8 mouse cellular contexts compared by ENCODE assay signal in the genomic region with DNA sequence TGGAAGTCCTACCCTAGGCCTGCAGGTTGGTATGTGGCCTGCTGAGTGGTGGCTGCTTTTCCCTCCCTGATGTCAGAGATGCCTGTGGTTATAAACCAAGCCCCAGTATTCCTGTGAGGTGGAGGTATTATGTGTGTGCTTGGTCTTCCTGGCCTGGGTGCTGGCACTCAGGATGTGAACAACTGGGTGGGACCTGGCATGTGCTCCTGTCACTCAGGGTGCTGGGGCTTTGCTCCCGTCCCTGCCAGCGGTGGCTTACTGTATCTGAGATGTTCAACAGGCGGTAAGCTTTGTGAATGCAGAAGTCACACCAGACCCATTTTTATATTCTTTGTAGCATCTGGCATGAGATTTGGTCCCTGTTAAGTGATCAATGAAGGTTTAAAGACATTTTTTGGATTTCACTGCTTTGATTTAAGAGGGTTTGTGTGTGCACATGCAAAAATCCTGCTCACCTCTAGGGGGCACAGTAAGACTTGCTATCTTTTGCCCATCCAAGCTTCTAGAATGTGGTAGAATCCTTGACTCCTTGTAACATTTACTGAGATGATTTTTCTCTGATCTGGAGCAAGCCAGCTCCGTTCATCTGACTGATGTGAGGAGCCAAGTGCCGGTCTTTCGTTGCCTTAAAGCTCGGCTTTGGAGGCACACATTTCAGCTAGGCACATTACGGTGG. TPM values are rescaled to one million over a fixed set of nuclear protein-coding genes. Genes with fewer than 3 reads are reported as not detected.
DNase-seq lines count a peak whose midpoint lies in the region; TF ChIP-seq lines count a peak whose summit lies in the region.
"Had no signal": no experiment of that assay in that cellular context is flagged by ENCODE, and none has a peak within 500 bp of the region (broad histone marks: within the 10 kb centered on the region; RNA-seq: fewer than 3 reads in every experiment).

No protein-coding gene starts in this region.

- H3K9ac ChIP-seq in ES-Bruce4 (ENCODE audit: low read depth, poor library complexity, severe bottlenecking) = no peak overlapping the region
- H3K9ac ChIP-seq: heart, embryonic 13.5 days had no signal

- H3K27ac ChIP-seq in ES-Bruce4 (ENCODE audit: insufficient read depth, low read length) = no peak overlapping the region
- H3K27ac ChIP-seq in layer of hippocampus, adult 2 months = peak overlapping the region; percentile 32; the same call in 1 of the 2 replicates
- H3K27ac ChIP-seq: heart, embryonic 13.5 days had no signal

- DNase-seq in ZHBTc4 (ENCODE audit: low read depth, low spot score) = peak; percentile 70
- peak; percentile 81 for DNase-seq in embryo, embryonic 10.5 days (ENCODE audit: low spot score)
- peak; percentile 43 to 70 for DNase-seq in heart, postnatal 14 days
- peak; percentile 79 to 87 for DNase-seq in layer of hippocampus, adult 2 months (ENCODE audit: low spot score in 2 of 2)
- peak; percentile 79 for DNase-seq in lung, postnatal 10 days
- peak; percentile 85 to 87 for DNase-seq in right cerebral cortex, postnatal 10 days (ENCODE audit: low spot score in 2 of 2)

- intact Hi-C loops in heart, postnatal 14 days (cut with DNase I) = loop anchor here (1.0 to 10.0 kb wide), 4 partner anchors 491 to 1494 kb away; partner anchors contain the start of gene Rtl1

- no peak for TF ChIP-seq POLR2A in ES-Bruce4 (IDR thresholded peaks at IDR 0.05; ENCODE audit: insufficient read depth, low read length)

- H3K27me3 ChIP-seq in ES-Bruce4 (ENCODE audit: control insufficient read depth, insufficient read depth, low read length, poor library complexity, severe bottlenecking) = no peaks in the 10 kb centered on the region

- H3K9me3 ChIP-seq in ES-Bruce4 (replicated peaks; ENCODE audit: control insufficient read depth, insufficient read depth, low read length, poor library complexity, severe bottlenecking) = no peaks in the 10 kb centered on the region
- H3K9me3 ChIP-seq: heart, embryonic 13.5 days had no signal

- no peaks in the 10 kb centered on the region for H3K4me1 ChIP-seq in ES-Bruce4 (ENCODE audit: control insufficient read depth, insufficient read depth, low read length)

- no peak for TF ChIP-seq EP300 in ES-Bruce4 (IDR thresholded peaks at IDR 0.05; ENCODE audit: insufficient read depth, low read depth, low read length)

- no peaks in the 10 kb centered on the region; the same call in 1 of the 2 replicates for H3K36me3 ChIP-seq in ES-Bruce4 (ENCODE audit: control insufficient read depth, insufficient read depth, low read length, poor library complexity, severe bottlenecking)
- H3K36me3 ChIP-seq: heart, embryonic 13.5 days had no signal

- TF ChIP-seq CTCF in ES-Bruce4 (IDR thresholded peaks at IDR 0.05; ENCODE audit: low read depth, low read length) = peak; percentile 24
- peak; percentile 95 for TF ChIP-seq CTCF in layer of hippocampus, adult 2 months (conservative IDR thresholded peaks at IDR 0.05)

- H3K4me3 ChIP-seq in ES-Bruce4 (ENCODE audit: low read depth, low read length) = no peak overlapping the region
- H3K4me3 ChIP-seq in layer of hippocampus, adult 2 months = no peak overlapping the region
- H3K4me3 ChIP-seq: heart, embryonic 13.5 days had no signal

RNA-seq across cellular contexts. Expression of gene Wars, which starts 9.8 kb away (rescaled TPM):
- 68.0 and 71.4 TPM in 2 replicates for polyA plus RNA-seq in ES-Bruce4 (2011; ENCODE audit: insufficient read depth, insufficient read length, low read depth, missing spikeins)
- 10 to 100 TPM; 32.2 to 36.7 TPM for total RNA-seq in heart, postnatal 14 days (2021)
- 10 to 100 TPM; 82.0 to 86.2 TPM for total RNA-seq in layer of hippocampus, adult 2 months (2021)

RNA-seq across cellular contexts. Expression of gene Wdr25, which starts 10.3 kb away (rescaled TPM):
- 7.2 and 12.7 TPM in 2 replicates for polyA plus RNA-seq in ES-Bruce4 (2011; ENCODE audit: insufficient read depth, insufficient read length, low read depth, missing spikeins)
- total RNA-seq in heart, postnatal 14 days (2021) = 1 to 10 TPM; 4.7 to 6.5 TPM
- 10 to 100 TPM; 11.0 to 12.2 TPM for total RNA-seq in layer of hippocampus, adult 2 months (2021)
